Mouse (Mus musculus) layer of hippocampus, adult 8-10 months (tissue): Measurements from ENCODE around the gene Lipm. TPM values are rescaled to one million over a fixed set of nuclear protein-coding genes. Genes with fewer than 3 reads are reported as not detected.

Experiments
- DNase-seq, 2 experiments: peaks; one replicate each; pipeline ENCODE4 v3.0.0; 2022; ENCODE audit warnings: low spot score in 2 of 2
- total RNA-seq, 4 experiments: library from RNA; stranded (reverse); gene quantifications; 2 replicates each; pipeline ENCODE4 v1.2.4; 2022

Lipm gene
- under 1 TPM; 0.17 to 0.39 (median 0.35) TPM for total RNA-seq

GRCm38 (mm10) chr19:34100633-34101032 lies at the start of gene Lipm:
Gene Lipm, plus strand, starts transcription at chr19:34100933.
- DNase-seq = no peak

GRCm38 (mm10) chr19:34051502-34051901 lies 49.2 kb upstream of the Lipm start:
- no peak for DNase-seq

GRCm38 (mm10) chr19:34063547-34063946 lies 37.2 kb upstream of the Lipm start:
- no peak for DNase-seq

GRCm38 (mm10) chr19:34064059-34064458 lies 36.7 kb upstream of the Lipm start:
- DNase-seq = no peak

GRCm38 (mm10) chr19:34066779-34067472 lies 33.8 kb upstream of the Lipm start, which contains the start of gene Lipn:
Gene Lipn, plus strand, starts transcription at chr19:34067358.
- DNase-seq = no peak

GRCm38 (mm10) chr19:34074239-34074638 lies 26.5 kb upstream of the Lipm start:
- DNase-seq = no peak

GRCm38 (mm10) chr19:34078130-34078529 lies 22.6 kb upstream of the Lipm start:
- no peak for DNase-seq

- no peak for DNase-seq
These were observed 11.6 kb upstream of the Lipm start for GRCm38 (mm10) chr19:34089011-34089680.

GRCm38 (mm10) chr19:34095381-34095780 lies 5.4 kb upstream of the Lipm start:
- DNase-seq = no peak

- no peak for DNase-seq
These were observed 4.5 kb upstream of the Lipm start for GRCm38 (mm10) chr19:34096228-34096627.

- no peak for DNase-seq
These were observed 1.2 kb downstream of the Lipm start for GRCm38 (mm10) chr19:34101888-34102287.

- DNase-seq = no peak
These were observed 4.1 kb downstream of the Lipm start for GRCm38 (mm10) chr19:34104841-34105240.

- DNase-seq = no peak
These were observed 18.4 kb downstream of the Lipm start for GRCm38 (mm10) chr19:34119102-34119501.

- no peak for DNase-seq
These were observed 18.9 kb downstream of the Lipm start for GRCm38 (mm10) chr19:34119653-34120052.

- DNase-seq = no peak
These were observed 19.5 kb downstream of the Lipm start for GRCm38 (mm10) chr19:34120107-34120731.

GRCm38 (mm10) chr19:34138720-34139430 lies 38.1 kb downstream of the Lipm start:
- no peak for DNase-seq

GRCm38 (mm10) chr19:34139431-34140046 lies 38.8 kb downstream of the Lipm start:
- no peak for DNase-seq

- no peak for DNase-seq
These were observed 47.7 kb downstream of the Lipm start for GRCm38 (mm10) chr19:34148421-34148820.

GRCm38 (mm10) chr19:34151909-34152308 lies 51.2 kb downstream of the Lipm start:
- DNase-seq = no peak

- no peak for DNase-seq
These were observed 52.8 kb downstream of the Lipm start for GRCm38 (mm10) chr19:34153263-34154144.
